Mouse (Mus musculus) gastrocnemius, postnatal 4 days (tissue): ENCODE data around the gene Surf4. TPM values are rescaled to one million over a fixed set of nuclear protein-coding genes. Genes with fewer than 3 reads are reported as not detected.

Experiments
- DNase-seq, 2 experiments: peaks; one replicate each; pipeline ENCODE4 v3.0.0; 2021 to 2022; ENCODE audit warnings: low spot score in 2 of 2, mixed read lengths in 2 of 2
- total RNA-seq, 2 experiments: library from RNA; stranded (reverse); gene quantifications; 2 replicates each; pipeline ENCODE4 v1.2.3; 2021

Gene Surf4
- total RNA-seq, 2 experiments from 2014 or later = 116 to 119 TPM

DNA sequence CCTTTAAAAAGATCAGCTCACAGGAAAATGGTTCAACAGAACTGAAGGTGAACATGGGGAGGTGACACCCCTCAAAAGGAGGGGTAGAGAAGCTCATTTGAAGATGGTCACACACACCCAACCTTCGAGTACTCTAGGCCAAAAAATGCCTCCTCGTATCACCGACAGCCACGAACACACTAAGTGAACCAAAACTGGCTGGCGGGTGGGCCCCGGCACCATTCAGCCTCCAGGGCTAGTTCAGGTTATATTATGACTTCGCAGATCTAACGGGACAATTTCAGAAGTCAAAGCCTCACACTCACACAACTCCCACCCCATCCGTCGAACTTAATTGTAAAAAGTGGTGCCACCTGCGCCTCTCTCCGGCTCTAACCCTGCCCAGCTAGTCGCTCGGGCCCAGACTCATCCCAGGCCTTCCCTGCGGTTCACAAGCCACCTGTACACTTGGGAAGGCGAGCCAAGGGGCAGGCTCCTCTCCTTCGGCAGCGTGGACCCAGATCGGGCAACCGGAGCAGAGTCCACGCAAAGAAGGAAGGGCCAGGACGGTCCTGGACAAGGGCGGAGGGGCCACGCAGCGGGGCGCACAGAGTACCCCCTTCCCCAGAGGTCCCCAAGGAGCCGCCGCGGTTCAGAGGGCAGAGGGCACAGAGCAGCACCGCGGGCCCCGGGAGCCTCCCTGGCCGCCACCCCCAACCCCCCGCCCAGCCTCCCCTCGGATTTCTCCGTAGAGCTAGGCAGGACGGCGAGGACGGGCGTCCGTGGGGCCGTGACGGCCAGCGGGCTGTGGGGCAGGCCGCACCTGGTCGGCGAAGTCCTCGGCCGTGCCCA is 1.0 kb downstream of the Surf4 start:
- DNase-seq = peak in 1 of 2 experiments; percentile 53

- peak in 1 of 2 experiments; percentile 51 for DNase-seq
These were observed 3.3 kb downstream of the Surf4 start for GRCm38 (mm10) chr2:26930390-26930789.

GRCm38 (mm10) chr2:26927745-26928476 is 5.8 kb downstream of the Surf4 start:
- DNase-seq = no peak

GRCm38 (mm10) chr2:26921784-26922183 is 11.9 kb downstream of the Surf4 start:
- no peak for DNase-seq

DNA sequence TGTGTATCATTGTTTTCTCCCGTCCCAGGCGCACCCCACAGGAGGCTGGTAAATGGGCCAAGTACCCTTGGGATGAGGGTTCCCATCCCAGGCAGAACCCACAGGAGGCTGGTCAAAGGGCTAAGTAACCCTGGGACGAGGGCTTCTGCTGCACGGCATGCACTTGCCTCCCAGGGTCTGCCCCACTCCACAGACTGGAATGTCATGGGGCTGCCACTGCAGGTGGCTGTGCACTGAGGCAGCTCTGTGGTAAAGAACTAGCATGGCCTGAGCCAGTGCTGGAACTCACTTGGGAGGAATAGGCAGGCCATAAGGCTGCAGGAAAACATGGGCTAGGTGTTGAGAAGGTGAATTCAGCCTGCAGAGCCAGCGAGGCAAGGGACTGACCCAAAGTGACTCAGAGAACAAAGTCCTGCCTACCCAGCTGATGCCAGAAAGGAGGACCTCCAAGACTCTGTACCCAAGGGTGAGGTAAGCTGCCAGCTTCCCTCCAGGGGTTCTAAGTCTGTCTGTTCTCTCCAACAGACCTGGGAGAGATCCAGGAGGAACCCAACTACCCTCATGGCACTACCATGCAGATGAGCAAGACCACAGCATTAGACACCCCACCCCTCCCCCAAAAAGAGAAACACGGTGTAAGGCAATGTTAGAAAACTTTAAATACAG is 13.4 kb downstream of the Surf4 start:
- no peak for DNase-seq

- no peak for DNase-seq
These were observed 14.0 kb downstream of the Surf4 start for GRCm38 (mm10) chr2:26919684-26920083.

- no peak for DNase-seq
These were observed 17.0 kb downstream of the Surf4 start for GRCm38 (mm10) chr2:26916738-26917137.

- DNase-seq = peak; percentile 45 to 79
These were observed 17.6 kb downstream of the Surf4 start, which contains the start of the genes Surf2 and Surf1 for GRCm38 (mm10) chr2:26915927-26916728. Gene Surf2, plus strand, starts transcription at chr2:26916367. Gene Surf1, minus strand, starts transcription at chr2:26916530.

DNA sequence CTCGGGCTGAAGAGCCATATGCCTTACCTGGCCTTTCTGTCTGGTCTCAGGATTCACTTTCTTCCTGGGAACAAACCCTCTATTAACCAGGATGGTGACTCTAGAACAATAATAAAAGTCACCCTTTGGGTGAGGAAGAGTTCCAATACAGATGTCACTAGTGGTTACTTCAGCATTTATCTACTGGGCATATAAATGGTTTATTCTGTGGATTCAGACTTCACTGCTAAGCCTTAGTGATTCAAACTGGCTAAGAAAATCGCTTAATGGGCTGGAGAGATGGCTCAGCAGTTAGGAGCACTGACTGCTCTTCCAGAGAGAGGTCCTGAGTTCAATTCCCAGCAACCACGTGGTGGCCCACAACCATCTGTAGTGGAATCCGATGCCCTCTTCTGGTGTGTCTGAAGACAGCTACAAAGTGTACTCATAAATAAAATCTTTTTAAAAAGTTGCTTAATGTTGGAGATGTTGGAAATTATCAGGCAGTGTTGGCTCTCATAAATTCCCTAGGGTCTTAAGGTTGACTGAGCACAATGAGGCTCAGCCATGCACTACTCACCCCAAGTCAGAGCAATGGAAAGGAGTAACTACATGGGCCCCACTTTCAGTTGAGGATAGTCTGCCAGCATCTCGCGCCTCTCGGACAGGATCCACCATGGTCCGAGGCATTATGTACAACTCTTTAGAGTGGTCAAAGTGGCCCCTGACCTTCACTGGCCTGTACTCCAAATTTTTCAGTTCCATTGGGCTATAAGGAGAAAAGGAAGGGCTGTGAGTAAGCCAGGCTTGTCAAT is 19.4 kb downstream of the Surf4 start:
- no peak for DNase-seq

DNA sequence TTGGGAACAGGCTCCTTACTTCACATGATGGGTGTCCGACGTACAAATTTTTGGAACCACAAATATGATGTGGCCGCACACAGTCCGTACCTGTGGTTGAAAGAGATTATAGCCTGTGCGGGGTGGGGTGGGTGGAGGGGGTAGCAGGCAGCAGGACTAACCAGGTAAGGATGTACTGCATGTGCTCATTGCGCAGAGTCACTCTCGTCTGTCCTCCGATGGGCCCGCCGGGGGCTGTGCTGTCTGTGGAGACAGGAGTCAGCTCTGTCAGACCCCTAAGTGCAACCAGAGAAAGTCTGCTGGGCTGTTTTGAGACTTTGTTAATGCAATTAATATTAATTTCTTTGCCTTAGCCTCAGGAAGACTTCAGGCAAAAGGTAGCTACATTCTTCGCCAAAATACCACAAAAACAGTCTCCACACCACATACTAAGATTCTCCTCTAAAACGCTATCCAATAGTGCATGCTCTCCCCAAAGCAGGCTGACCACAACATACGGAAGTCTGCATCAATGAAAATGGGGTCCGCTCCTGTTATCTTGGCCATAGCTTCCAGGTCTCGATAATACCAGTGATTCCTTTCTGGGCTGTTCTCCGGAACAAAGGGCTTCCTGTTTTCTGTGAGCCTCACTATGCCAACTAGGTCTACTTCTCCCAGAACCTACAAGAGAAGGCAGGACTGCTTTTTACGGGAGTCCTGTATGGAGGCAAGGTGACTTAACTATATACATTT is 20.1 kb downstream of the Surf4 start:
- no peak for DNase-seq

GRCm38 (mm10) chr2:26912253-26912770 is 21.4 kb downstream of the Surf4 start:
- no peak for DNase-seq

DNA sequence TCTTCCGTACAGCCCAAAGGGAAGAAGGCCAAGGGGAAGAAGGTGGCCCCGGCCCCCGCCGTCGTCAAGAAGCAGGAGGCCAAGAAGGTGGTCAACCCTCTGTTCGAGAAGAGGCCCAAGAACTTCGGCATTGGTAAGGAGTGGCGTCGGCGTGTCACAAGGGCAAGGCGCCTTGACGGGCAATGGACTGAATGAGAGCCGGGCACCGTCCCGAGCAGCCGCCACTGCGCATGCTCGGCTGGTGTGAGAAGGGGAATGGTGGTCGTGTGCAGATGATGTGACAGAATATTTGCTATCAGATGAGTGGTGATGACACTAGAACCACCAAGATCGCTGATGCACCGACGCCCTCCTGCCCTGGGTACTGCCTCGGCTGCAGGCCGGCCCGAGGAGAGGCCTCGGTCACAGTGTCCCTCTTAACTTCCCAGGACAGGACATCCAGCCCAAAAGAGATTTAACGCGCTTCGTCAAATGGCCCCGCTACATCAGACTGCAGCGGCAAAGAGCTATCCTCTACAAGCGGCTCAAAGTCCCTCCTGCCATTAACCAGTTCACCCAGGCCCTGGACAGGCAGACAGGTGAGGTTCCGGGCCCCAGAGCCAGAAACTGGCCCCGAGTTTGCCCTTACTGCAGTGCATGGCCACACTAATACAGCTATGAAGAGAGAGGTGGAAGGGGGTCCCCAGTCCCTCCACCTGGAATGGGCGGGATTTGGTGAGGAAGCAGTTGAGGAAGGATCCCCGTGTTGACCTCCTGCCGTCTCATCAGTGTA is 22.5 kb downstream of the Surf4 start:
- peak in 1 of 2 experiments; percentile 73 for DNase-seq

DNA sequence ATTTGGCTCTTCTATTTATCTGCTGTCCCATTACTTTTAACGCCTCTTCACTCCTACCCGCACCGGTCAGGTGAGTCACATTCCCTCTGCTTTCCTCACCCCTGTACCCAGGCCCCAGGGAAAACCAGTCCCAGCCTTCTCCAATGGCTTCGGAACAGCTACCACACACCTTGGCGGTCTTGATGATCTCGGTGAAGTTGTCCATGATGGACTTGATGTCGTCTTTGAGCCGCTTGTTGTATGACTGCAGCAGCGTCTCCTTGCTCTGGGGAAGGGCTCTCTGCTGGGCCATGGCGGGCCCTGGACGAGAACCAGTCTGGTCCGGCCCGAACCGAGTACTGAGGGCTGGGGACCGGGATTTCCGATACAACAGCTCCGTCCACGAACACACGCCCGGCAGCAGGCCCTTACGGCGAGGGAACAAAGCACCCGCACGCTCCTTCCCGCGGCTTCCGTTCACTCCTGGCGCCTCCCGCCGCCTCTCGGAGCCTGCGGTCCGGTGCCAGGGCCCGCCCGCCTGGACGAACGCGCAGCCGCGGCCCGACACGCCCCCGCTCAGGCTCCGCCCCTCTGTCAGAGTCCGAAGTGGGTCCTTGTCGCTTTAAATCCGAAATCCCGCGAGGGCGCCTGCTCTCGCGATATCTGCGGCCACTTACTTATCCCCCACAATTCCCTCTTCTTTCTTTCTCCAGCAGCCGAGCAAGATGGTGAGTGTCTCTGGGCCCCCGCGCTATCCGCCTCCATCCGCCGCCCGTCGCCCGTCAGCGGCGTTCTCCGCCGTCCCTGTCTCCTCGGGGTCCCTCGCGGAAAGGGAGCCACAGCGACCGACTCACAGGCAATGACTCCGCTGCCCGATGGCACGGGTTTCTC is 23.4 kb downstream of the Surf4 start, which contains the start of the genes Med22 and Rpl7a:
Gene Med22 (minus strand): TSS at position 554 of the 870 bp plus-strand sequence.
Gene Rpl7a (plus strand): TSS at position 641 of the 870 bp plus-strand sequence.
- peak; percentile 100 for DNase-seq

GRCm38 (mm10) chr2:26909387-26909784 is 24.3 kb downstream of the Surf4 start:
- DNase-seq = no peak

DNA sequence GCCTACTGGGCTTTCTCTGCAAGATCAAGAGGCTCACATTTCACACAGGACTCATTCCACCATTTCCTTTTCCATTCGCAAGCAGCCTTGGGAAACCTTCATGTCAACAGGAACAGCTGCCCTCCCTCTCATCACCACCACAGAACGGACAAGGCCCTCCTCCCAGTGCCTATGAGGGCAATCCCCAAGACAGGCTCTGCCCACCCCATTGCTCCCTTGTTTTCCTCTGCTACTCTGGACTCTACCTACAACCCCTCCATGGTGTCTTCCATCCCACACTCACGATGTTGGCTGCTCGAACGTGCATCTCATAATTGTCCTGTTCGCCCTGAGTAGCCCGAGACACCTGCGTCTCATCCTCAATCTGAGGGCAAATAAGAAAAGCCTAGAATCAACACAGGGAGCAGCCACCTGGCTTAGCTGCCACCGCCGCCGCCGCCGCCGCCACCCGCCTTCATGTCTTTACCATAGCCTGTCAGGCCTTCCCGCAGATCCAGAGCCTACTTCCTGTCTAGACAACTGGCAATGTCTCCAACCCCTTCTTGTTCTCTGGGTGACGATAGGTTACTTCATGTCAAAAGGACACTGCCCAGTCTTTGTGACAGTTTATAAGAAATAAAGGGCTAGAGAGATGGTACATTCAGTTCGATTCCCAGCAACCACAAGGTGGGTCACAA is 24.9 kb downstream of the Surf4 start:
- no peak for DNase-seq

DNA sequence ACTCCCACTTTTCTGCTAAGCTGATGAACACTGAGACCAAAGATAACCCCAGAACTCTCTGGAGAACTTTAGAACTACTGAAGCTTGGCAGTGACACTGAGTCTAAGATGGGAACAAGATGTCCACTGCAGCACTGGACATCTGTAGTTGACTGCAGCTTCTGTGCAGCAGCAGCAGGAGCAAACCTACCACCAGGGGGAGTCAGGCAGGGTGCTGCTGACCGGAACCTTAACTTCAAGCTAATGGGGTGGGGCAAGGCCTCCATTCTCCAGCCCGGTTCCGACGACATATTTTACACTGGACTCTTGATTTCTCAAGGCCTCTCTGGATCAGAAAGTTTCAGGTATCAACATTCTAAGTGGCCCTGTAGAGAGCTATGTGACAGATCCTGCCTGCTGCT is 26.6 kb downstream of the Surf4 start:
- DNase-seq = peak in 1 of 2 experiments; percentile 54
